Mouse (Mus musculus) limb, embryonic 10.5 days (tissue): ENCODE results near the gene Rapgef4. TPM values are rescaled to one million over a fixed set of nuclear protein-coding genes. Genes with fewer than 3 reads are reported as not detected.

Experiments used
- DNase-seq: peaks from one replicate; pipeline ENCODE4 v3.0.0-alpha.2; 2017; ENCODE audit warnings: low spot score
- H3K27ac ChIP-seq: fragments of 300-500 bp; sonication (generic); 2 replicates; pipeline ENCODE4 v1.5.1; 2016; ENCODE audit warnings: mild to moderate bottlenecking
- H3K27me3 ChIP-seq: fragments of 300-500 bp; sonication (generic); 2 replicates; pipeline ENCODE4 v1.6.1; 2016; ENCODE audit warnings: low read depth, mild to moderate bottlenecking; ENCODE audit not compliant: poor library complexity, severe bottlenecking
- H3K36me3 ChIP-seq: fragments of 300-500 bp; sonication (generic); 2 replicates; pipeline ENCODE4 v1.6.1; 2016; ENCODE audit warnings: mild to moderate bottlenecking, moderate library complexity
- H3K4me1 ChIP-seq: fragments of 300-500 bp; sonication (generic); 2 replicates; pipeline ENCODE4 v1.6.1; 2016
- H3K4me3 ChIP-seq: fragments of 300-500 bp; sonication (generic); 2 replicates; pipeline ENCODE4 v1.5.1; 2016; ENCODE audit warnings: mild to moderate bottlenecking, moderate library complexity
- H3K9me3 ChIP-seq: fragments of 300-500 bp; sonication (generic); replicated peaks from 2 replicates; pipeline ENCODE4 v1.6.1; 2016; ENCODE audit warnings: mild to moderate bottlenecking
- WGBS: fragments of 180-500 bp; shearing (Covaris S2); methylation state at CpG from one replicate; pipeline ENCODE4 v1.1.7; 2016; 5-methylcytosine and 5-hydroxymethylcytosine counted together
- polyA plus RNA-seq: library from polyadenylated mRNA; unstranded; fragments of >200 nt; fragmentation: Nextera tagmentation; extraction: Ambion mirVana; gene quantifications from 2 replicates; pipeline ENCODE4 v1.2.1, GENCODE M21; 2016

Gene Rapgef4
- polyA plus RNA-seq, 1 experiment from 2014 or later, result 1.6 TPM

GRCm38 (mm10) chr2:72145281-72145875 is 164.3 kb downstream of the Rapgef4 start:
- Histone ChIP-seq H3K4me1 (peaks cover 17% of the 10 kb centered on the region), H3K9me3 (no peaks in the 10 kb centered on the region), H3K36me3 (no peaks in the 10 kb centered on the region), H3K27ac (no peak overlapping the region), H3K4me3 (no peak overlapping the region), H3K27me3 (peaks cover under 1% of the 10 kb centered on the region; the same call in 1 of the 2 replicates)
- 87% methylated on average over 11 of the region's 11 CpGs for WGBS
- no peak for DNase-seq

- peaks cover 15% of the 10 kb centered on the region for H3K4me1 ChIP-seq
- H3K27ac ChIP-seq, result no peak overlapping the region
- no peaks in the 10 kb centered on the region; the same call in 1 of the 2 replicates for H3K27me3 ChIP-seq
- H3K4me3 ChIP-seq, result no peak overlapping the region
- 45% methylated on average over 10 of the region's 10 CpGs for WGBS
- H3K9me3 ChIP-seq, result no peaks in the 10 kb centered on the region
- no peak for DNase-seq
- H3K36me3 ChIP-seq, result no peaks in the 10 kb centered on the region
Measured at GRCm38 (mm10) chr2:72146061-72146460, 165.0 kb downstream of the Rapgef4 start.

DNA sequence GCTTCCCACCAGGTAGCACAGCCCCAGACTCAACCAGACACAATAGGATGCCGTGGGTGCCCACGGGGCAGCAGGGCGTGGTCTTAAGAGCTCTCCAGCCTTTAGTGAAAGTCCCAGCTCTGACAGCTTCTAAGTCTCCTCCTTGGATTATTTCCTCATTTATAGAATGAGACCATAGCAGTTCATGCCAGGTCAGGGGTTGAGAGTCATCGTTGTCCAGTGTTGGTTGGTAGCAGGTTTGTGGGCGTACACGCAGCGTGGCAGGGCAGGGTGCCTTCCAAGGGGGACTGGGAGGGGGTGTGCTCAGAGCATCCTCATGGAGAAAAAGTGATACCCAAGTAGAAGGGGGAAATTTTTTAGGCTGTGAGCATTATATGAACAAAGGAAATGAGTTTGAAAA is 166.2 kb downstream of the Rapgef4 start:
- H3K36me3 ChIP-seq, result no peaks in the 10 kb centered on the region
- H3K9me3 ChIP-seq, result no peaks in the 10 kb centered on the region
- no peak for DNase-seq
- H3K27me3 ChIP-seq, result no peaks in the 10 kb centered on the region; the same call in 1 of the 2 replicates
- no peak overlapping the region for H3K4me3 ChIP-seq
- H3K27ac ChIP-seq, result no peak overlapping the region
- 95% methylated on average over 7 of the region's 7 CpGs for WGBS
- peaks cover 11% of the 10 kb centered on the region for H3K4me1 ChIP-seq

DNA sequence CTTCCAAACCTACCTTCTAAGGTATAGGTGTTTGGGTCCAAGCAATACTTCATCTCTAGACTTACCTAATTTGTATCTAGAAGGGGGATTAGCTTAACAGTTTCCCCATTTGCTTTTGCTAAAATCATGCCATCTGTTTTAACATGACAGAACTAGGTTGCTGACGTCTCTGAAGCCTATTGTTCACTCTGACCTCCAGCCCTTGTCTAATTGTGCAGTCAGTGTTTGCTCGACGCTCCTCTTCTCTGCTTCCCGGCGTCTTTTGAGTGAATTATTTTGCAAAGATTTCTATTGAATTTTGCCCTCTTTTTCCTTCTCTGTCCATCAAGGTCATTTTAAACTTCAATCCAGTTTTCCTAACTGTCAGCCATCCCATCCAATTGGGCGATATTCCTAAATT is 166.7 kb downstream of the Rapgef4 start:
- no peak for DNase-seq
- H3K27me3 ChIP-seq, result no peaks in the 10 kb centered on the region; the same call in 1 of the 2 replicates
- 70% methylated on average over 6 of the region's 6 CpGs for WGBS
- peaks cover 11% of the 10 kb centered on the region for H3K4me1 ChIP-seq
- no peaks in the 10 kb centered on the region for H3K9me3 ChIP-seq
- H3K36me3 ChIP-seq, result no peaks in the 10 kb centered on the region
- H3K4me3 ChIP-seq, result no peak overlapping the region
- no peak overlapping the region for H3K27ac ChIP-seq

DNA sequence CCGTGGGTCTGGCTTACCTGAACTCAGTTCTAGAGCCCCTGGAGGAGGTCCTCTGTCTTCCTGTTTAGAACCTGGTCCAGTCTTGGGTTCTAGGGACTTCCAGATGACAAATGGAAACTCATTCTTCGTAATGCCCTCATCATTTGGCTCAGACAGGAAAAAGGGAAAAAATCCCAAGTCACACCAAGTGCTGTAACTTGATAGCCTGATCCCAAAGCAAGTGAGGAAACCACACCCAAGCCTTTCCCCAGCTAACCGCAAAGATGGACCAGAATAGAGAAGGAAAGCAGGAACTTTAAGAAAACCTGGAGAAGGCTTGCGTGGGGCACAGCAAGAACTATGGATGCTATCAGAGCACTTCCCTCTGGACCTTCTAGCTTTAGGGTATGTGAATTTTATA is 167.6 kb downstream of the Rapgef4 start:
- H3K27ac ChIP-seq, result no peak overlapping the region
- 53% methylated on average over 4 of the region's 4 CpGs for WGBS
- no peaks in the 10 kb centered on the region for H3K36me3 ChIP-seq
- peaks cover 11% of the 10 kb centered on the region for H3K4me1 ChIP-seq
- DNase-seq, result no peak
- H3K27me3 ChIP-seq, result no peaks in the 10 kb centered on the region
- H3K4me3 ChIP-seq, result no peak overlapping the region
- no peaks in the 10 kb centered on the region for H3K9me3 ChIP-seq

DNA sequence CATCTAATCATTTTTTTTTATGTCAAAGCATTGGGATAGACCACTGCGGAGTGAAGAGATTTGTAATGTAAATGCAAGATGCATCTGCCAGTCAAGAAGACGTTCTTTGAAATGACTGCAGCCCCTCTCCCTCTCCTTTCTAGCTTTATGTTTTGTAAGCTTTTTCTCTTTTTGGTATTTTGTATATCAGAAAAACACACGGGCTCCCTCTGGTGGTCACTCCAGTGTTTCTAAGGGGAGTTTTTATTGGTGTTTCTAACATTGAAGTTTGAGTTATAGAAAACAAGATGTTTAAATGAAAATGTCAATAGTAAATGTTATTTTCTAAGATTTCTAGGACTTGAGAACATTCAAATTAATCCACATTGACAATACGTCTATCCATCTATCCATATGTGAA is 168.0 kb downstream of the Rapgef4 start:
- Histone ChIP-seq H3K4me1 (peaks cover 11% of the 10 kb centered on the region), H3K4me3 (no peak overlapping the region), H3K36me3 (no peaks in the 10 kb centered on the region), H3K27me3 (no peaks in the 10 kb centered on the region), H3K27ac (no peak overlapping the region), H3K9me3 (no peaks in the 10 kb centered on the region)
- WGBS, result 32% methylated on average over 4 of the region's 4 CpGs
- DNase-seq, result peak; percentile 71

- Histone ChIP-seq H3K36me3 (no peaks in the 10 kb centered on the region), H3K4me1 (peaks cover 6% of the 10 kb centered on the region), H3K27me3 (no peaks in the 10 kb centered on the region), H3K9me3 (no peaks in the 10 kb centered on the region), H3K4me3 (no peak overlapping the region), H3K27ac (no peak overlapping the region)
- WGBS, result 82% methylated on average over 9 of the region's 9 CpGs
- DNase-seq, result no peak
Measured at GRCm38 (mm10) chr2:72151792-72152554, 170.9 kb downstream of the Rapgef4 start.

DNA sequence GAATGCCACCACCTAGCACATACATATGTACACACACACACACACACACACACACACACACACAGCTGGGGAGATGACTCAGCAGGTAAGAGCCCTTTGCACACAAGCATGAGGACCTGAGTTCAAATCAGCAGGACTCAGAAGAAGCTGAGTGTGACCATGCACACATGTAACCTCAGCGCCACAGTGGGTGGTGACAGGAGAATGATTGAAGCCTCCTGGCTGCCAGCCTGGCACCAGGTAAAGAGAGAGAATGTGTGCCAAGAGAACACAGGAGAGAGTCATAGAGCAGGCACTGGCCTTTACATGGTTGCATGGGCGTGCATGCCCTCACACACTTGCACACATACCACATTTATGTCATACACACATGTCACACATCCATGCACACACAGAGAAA is 171.7 kb downstream of the Rapgef4 start:
- Histone ChIP-seq H3K4me1 (peaks cover 10% of the 10 kb centered on the region), H3K4me3 (no peak overlapping the region), H3K27ac (no peak overlapping the region), H3K9me3 (no peaks in the 10 kb centered on the region), H3K36me3 (no peaks in the 10 kb centered on the region), H3K27me3 (no peaks in the 10 kb centered on the region)
- 86% methylated on average over 2 of the region's 2 CpGs for WGBS
- no peak for DNase-seq

- Histone ChIP-seq H3K4me1 (peaks cover 6% of the 10 kb centered on the region), H3K36me3 (no peaks in the 10 kb centered on the region), H3K9me3 (no peaks in the 10 kb centered on the region), H3K27me3 (no peaks in the 10 kb centered on the region), H3K4me3 (no peak overlapping the region), H3K27ac (no peak overlapping the region)
- 89% methylated on average over 1 of the region's 1 CpGs for WGBS
- no peak for DNase-seq
Measured at GRCm38 (mm10) chr2:72153851-72154250, 172.8 kb downstream of the Rapgef4 start.

GRCm38 (mm10) chr2:72155102-72155773 is 174.2 kb downstream of the Rapgef4 start:
- Histone ChIP-seq H3K27ac (no peak overlapping the region), H3K4me3 (no peak overlapping the region), H3K4me1 (peaks cover 9% of the 10 kb centered on the region), H3K36me3 (no peaks in the 10 kb centered on the region), H3K27me3 (no peaks in the 10 kb centered on the region), H3K9me3 (no peaks in the 10 kb centered on the region)
- 82% methylated on average over 8 of the region's 8 CpGs for WGBS
- no peak for DNase-seq

- no peak for DNase-seq
- Histone ChIP-seq H3K4me1 (peaks cover 9% of the 10 kb centered on the region), H3K27ac (no peak overlapping the region), H3K4me3 (no peak overlapping the region), H3K9me3 (no peaks in the 10 kb centered on the region), H3K36me3 (no peaks in the 10 kb centered on the region), H3K27me3 (no peaks in the 10 kb centered on the region)
- WGBS, result 92% methylated on average over 5 of the region's 5 CpGs
Measured at GRCm38 (mm10) chr2:72156484-72156883, 175.4 kb downstream of the Rapgef4 start.

- WGBS, result 60% methylated on average over 9 of the region's 9 CpGs
- no peaks in the 10 kb centered on the region for H3K9me3 ChIP-seq
Measured at GRCm38 (mm10) chr2:72157561-72157960, 176.5 kb downstream of the Rapgef4 start.

DNA sequence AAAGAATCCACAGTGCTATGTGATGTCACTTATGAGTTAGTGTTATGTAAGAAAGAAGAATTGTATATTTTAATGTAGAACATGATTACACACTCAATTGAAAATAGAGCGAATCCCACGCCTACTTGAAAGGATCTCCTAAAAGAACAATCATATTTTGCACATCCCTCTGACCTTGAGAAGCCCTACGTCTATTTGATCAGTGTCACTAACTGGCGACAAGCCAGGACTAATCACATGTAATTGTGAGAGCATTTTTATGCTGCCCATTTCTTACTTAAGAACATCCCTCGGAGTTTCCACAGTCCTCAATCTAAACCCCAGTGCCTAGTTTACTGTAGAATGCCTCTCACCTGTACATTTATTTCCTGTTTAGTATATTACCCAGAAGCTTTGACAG is 177.0 kb downstream of the Rapgef4 start:
- no peaks in the 10 kb centered on the region for H3K9me3 ChIP-seq
- no peak for DNase-seq
- H3K27ac ChIP-seq, result no peak overlapping the region
- H3K27me3 ChIP-seq, result no peaks in the 10 kb centered on the region
- peaks cover 9% of the 10 kb centered on the region for H3K4me1 ChIP-seq
- no peak overlapping the region for H3K4me3 ChIP-seq
- no peaks in the 10 kb centered on the region for H3K36me3 ChIP-seq
- WGBS, result 92% methylated on average over 5 of the region's 5 CpGs

More at GRCm38 (mm10) chr2:72157561-72157960, 176.5 kb downstream of the Rapgef4 start:
- H3K4me1 ChIP-seq, result peaks cover 9% of the 10 kb centered on the region
- no peaks in the 10 kb centered on the region for H3K36me3 ChIP-seq
- H3K27ac ChIP-seq, result peak overlapping the region; percentile 46; the same call in 1 of the 2 replicates
- no peak overlapping the region for H3K4me3 ChIP-seq
- H3K27me3 ChIP-seq, result no peaks in the 10 kb centered on the region
- DNase-seq, result no peak
